Mouse (Mus musculus): Measurements from ENCODE around the gene Ugt1a1. TPM values are rescaled to one million over a fixed set of nuclear protein-coding genes. Genes with fewer than 3 reads are reported as not detected.

Gene Ugt1a1
- total and polyA plus RNA-seq, 3 experiments = 0.19 TPM; not detected in 2

DNA sequence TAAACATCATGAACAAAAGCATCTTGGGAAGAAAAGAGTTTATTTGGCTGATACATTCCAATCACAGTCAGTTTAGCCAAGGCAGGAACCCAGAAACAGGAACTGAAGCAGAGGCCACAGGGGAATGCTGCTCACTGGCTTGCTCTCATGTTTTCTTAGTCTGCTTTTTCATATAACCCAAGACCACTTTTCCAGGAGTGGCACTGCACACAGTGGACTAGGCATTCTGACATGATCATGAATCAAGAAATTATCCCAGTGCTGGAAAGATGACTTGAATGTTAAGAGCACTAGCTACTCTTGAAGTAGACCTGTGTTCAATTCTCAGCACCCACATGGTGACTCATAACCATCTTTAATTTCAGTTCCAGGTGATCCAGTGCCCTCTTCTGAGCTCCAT lies 14.0 kb downstream of the Ugt1a1 start:
- H3K4me2 ChIP-seq (ENCODE audit: insufficient read depth, low read depth, poor library complexity, severe bottlenecking) = no peak overlapping the region
- 0 out of 4 replicates have a peak, but pooled peaks cover 0 to 3% of the 10 kb centered on the region in 2 experiments for H3K4me1 ChIP-seq (ENCODE audit: control insufficient read depth in 1 of 2, insufficient read depth in 2 of 2)
- no peaks in the 10 kb centered on the region for H3K27me3 ChIP-seq (replicated peaks)
- no peaks in the 10 kb centered on the region for H3K36me3 ChIP-seq (replicated peaks in 1 of 2; ENCODE audit: control insufficient read depth in 1 of 2, insufficient read depth in 1 of 2, low read length in 1 of 2)
- in situ Hi-C loops (cut with MboI; ENCODE audit: low pct_ligation_motif_present, low pct_unique_long_range_greater_than_20kb, low sequenced_read_pairs) (no loop called here), dilution Hi-C loops (cut with MboI; ENCODE audit: extremely low pct_ligation_motif_present, extremely low pct_unique_long_range_greater_than_20kb, low sequenced_read_pairs) (no loop called here)
- no peak overlapping the region for H3K27ac ChIP-seq (ENCODE audit: insufficient read depth, low read depth)
- no peaks in the 10 kb centered on the region for H3K79me2 ChIP-seq (replicated peaks; ENCODE audit: control insufficient read depth, extremely low read depth, insufficient read depth, poor library complexity, severe bottlenecking)
- peaks cover 57% of the 10 kb centered on the region for H3K9me3 ChIP-seq (replicated peaks; ENCODE audit: low read length)
- no peak for TF ChIP-seq POLR2A (IDR thresholded peaks at IDR 0.05; ENCODE audit: low read depth, low read length)
- TF ChIP-seq UBTF (IDR thresholded peaks at IDR 0.05; ENCODE audit: low read depth, low read length) = no peak
- 0 out of 2 replicates have a peak, but pooled peaks have one; percentile 24 for TF ChIP-seq KAT2A (IDR thresholded peaks at IDR 0.05; ENCODE audit: insufficient replicate concordance, low read length)
- no peak for DNase-seq (ENCODE audit: extremely low read depth)
- H3K9ac ChIP-seq (ENCODE audit: insufficient read depth, low read depth) = no peak overlapping the region
- H3K4me3 ChIP-seq (replicated peaks in 1 of 3; ENCODE audit: low read depth in 2 of 3, low read length in 2 of 3, poor library complexity in 1 of 3) = no peak overlapping the region

DNA sequence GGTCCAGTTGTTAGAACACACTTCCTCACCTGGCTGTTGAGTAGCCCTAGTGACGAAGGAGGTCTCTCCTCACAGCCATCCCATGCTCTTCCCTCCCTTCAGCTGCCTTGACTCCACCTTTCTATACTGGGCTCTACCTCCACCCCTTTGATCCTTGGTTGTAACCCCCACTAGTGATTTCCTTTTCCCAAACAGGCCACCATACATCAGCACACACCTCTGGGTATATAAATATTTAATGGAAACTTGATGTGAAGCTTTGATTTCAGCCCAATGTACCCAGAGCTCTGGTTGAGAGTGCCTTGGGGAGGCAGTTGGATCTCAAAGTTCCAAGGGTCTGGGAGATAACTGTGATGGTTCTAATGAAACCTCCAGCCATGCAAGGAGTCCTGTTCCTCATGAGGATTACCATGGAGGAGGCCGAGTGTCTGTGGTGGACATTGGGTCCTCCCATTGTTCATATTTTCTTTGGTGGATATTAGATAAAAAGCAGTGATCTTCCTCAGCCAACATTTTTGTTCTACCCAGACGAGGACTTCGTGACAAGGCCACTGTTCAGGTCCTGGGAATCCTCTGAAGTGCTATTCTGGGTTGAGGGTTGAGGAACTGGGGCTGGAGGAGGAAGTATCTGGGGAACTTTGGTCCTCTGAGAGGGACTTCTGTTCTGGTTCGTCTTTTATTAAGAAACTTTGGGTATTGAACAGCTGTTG lies 15.1 kb downstream of the Ugt1a1 start, which contains the start of gene Mroh2a:
TSS of gene Mroh2a (plus strand) at position 317 of the 710 bp plus-strand sequence.
- Histone ChIP-seq H3K4me2 (ENCODE audit: insufficient read depth, low read depth, poor library complexity, severe bottlenecking) (no peak within 1 kb of the TSS), H3K4me1 (ENCODE audit: control insufficient read depth in 1 of 2, insufficient read depth in 2 of 2) (0 out of 4 replicates have a peak, but pooled peaks cover 0 to 3% of the 10 kb centered on the region in 2 experiments), H3K27ac (ENCODE audit: insufficient read depth, low read depth) (no peak within 1 kb of the TSS), H3K36me3 (replicated peaks in 1 of 2; ENCODE audit: control insufficient read depth in 1 of 2, insufficient read depth in 1 of 2, low read length in 1 of 2) (no peaks in the 10 kb centered on the region), H3K9me3 (replicated peaks; ENCODE audit: low read length) (peaks cover 58% of the 10 kb centered on the region), H3K27me3 (replicated peaks) (no peaks in the 10 kb centered on the region), H3K79me2 (replicated peaks; ENCODE audit: control insufficient read depth, extremely low read depth, insufficient read depth, poor library complexity, severe bottlenecking) (no peaks in the 10 kb centered on the region), H3K9ac (ENCODE audit: insufficient read depth, low read depth) (no peak within 1 kb of the TSS), H3K4me3 (replicated peaks in 1 of 3; ENCODE audit: low read depth in 2 of 3, low read length in 2 of 3, poor library complexity in 1 of 3) (no peak within 1 kb of the TSS)
- dilution Hi-C loops (cut with MboI; ENCODE audit: extremely low pct_ligation_motif_present, extremely low pct_unique_long_range_greater_than_20kb, low sequenced_read_pairs) (no loop called here), in situ Hi-C loops (cut with MboI; ENCODE audit: low pct_ligation_motif_present, low pct_unique_long_range_greater_than_20kb, low sequenced_read_pairs) (no loop called here)
- no peak for DNase-seq (ENCODE audit: extremely low read depth)
- TF ChIP-seq ZMIZ1 (IDR thresholded peaks at IDR 0.05; ENCODE audit: low read depth, low read length) = no peak
- TF ChIP-seq MAFK (IDR thresholded peaks at IDR 0.05; ENCODE audit: insufficient replicate concordance, low read length) = no peak
- TF ChIP-seq POLR2AphosphoS2 (IDR thresholded peaks at IDR 0.05; ENCODE audit: low read depth, low read length) = no peak
- TF ChIP-seq POLR2A (IDR thresholded peaks at IDR 0.05; ENCODE audit: low read depth, low read length) = no peak
- no peak for TF ChIP-seq TCF12 (IDR thresholded peaks at IDR 0.05; ENCODE audit: low read depth, low read length)
- no peak for TF ChIP-seq MEF2A (IDR thresholded peaks at IDR 0.05; ENCODE audit: borderline replicate concordance, low read depth, low read length)
- TF ChIP-seq KAT2A (IDR thresholded peaks at IDR 0.05; ENCODE audit: insufficient replicate concordance, low read length) = no peak

DNA sequence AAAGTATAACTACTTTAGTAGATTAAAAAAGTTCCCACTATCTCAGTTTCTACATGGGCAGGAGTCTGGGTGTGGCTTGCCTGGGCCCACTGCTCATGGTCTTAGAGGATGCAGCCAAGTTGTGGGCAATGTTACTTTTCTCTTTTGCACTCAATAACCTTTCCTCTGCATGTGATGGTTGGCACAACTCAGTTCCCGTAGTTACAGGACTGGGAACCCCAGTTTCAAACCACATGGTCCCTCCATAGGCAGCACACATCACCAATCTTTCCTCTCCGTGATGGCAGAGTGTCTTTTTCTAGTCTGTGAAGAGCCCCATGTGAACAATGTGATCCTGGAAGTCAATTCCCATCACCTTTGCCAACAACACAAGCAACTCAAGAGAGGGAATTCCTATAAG lies 15.7 kb downstream of the Ugt1a1 start:
- DNase-seq (ENCODE audit: extremely low read depth) = no peak
- Histone ChIP-seq H3K27me3 (replicated peaks) (no peaks in the 10 kb centered on the region), H3K4me3 (replicated peaks in 1 of 3; ENCODE audit: low read depth in 2 of 3, low read length in 2 of 3, poor library complexity in 1 of 3) (no peak overlapping the region), H3K9ac (ENCODE audit: insufficient read depth, low read depth) (no peak overlapping the region), H3K9me3 (replicated peaks; ENCODE audit: low read length) (peaks cover 64% of the 10 kb centered on the region), H3K79me2 (replicated peaks; ENCODE audit: control insufficient read depth, extremely low read depth, insufficient read depth, poor library complexity, severe bottlenecking) (no peaks in the 10 kb centered on the region), H3K27ac (ENCODE audit: insufficient read depth, low read depth) (no peak overlapping the region), H3K4me2 (ENCODE audit: insufficient read depth, low read depth, poor library complexity, severe bottlenecking) (no peak overlapping the region), H3K36me3 (replicated peaks in 1 of 2; ENCODE audit: control insufficient read depth in 1 of 2, insufficient read depth in 1 of 2, low read length in 1 of 2) (no peaks in the 10 kb centered on the region), H3K4me1 (ENCODE audit: control insufficient read depth in 1 of 2, insufficient read depth in 2 of 2) (0 out of 4 replicates have a peak, but pooled peaks cover 0 to 3% of the 10 kb centered on the region in 2 experiments)
- dilution Hi-C loops (cut with MboI; ENCODE audit: extremely low pct_ligation_motif_present, extremely low pct_unique_long_range_greater_than_20kb, low sequenced_read_pairs) (no loop called here), in situ Hi-C loops (cut with MboI; ENCODE audit: low pct_ligation_motif_present, low pct_unique_long_range_greater_than_20kb, low sequenced_read_pairs) (no loop called here)
- TF ChIP-seq MAX (IDR thresholded peaks at IDR 0.05; ENCODE audit: low read length) = peak; percentile 44; the same call in 1 of the 2 replicates
- TF ChIP-seq TCF12 (IDR thresholded peaks at IDR 0.05; ENCODE audit: low read depth, low read length) = no peak

All from CH12.LX (cell line).